7 mouse cellular contexts compared by ENCODE assay signal in the genomic region with DNA sequence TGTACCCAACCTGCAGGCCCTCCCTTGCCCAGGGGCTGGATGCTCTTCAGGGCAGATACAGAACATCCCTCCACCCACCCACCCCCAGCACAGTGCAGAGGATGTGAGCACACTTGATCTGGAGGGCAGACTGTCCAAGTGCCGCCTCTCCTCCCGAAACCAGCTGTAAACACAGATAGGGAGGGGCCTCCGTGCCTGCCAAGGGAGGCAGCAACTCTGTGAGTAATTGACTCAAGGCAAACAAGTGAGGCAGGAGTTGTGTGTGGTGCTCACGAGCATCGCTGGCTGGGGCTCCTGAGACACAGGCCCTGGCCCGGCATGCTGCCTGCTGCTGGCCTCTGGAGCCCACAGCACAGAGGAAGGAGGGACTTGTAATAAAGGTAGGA. TPM values are rescaled to one million over a fixed set of nuclear protein-coding genes. Genes with fewer than 3 reads are reported as not detected.
DNase-seq lines count a peak whose midpoint lies in the region; ATAC-seq and TF ChIP-seq lines count a peak whose summit lies in the region.

No protein-coding gene starts in this region.

- no peak overlapping the region for H3K4me3 ChIP-seq in intestine, embryonic 14.5 days (ENCODE audit: low read depth, low read length)
- H3K4me3 ChIP-seq in limb, embryonic 11.5 days (ENCODE audit: low read depth, low read length): no peak overlapping the region

- H3K27ac ChIP-seq in intestine, embryonic 14.5 days (ENCODE audit: low read depth): peak overlapping the region; percentile 27
- peak overlapping the region; percentile 86 for H3K27ac ChIP-seq in limb, embryonic 11.5 days (replicated peaks; ENCODE audit: low read depth, low read length)

- peaks cover 19% of the 10 kb centered on the region for H3K4me1 ChIP-seq in intestine, embryonic 14.5 days (replicated peaks; ENCODE audit: control insufficient read depth, insufficient read depth, low read length)
- H3K4me1 ChIP-seq in limb, embryonic 11.5 days (ENCODE audit: control insufficient read depth, insufficient read depth, low read length): peaks cover 32% of the 10 kb centered on the region

- ATAC-seq in intestine, embryonic 14.5 days (replicated peaks; ENCODE audit: low FRiP score, low TSS enrichment, low read depth): peak; percentile 49
- no peak for ATAC-seq in limb, embryonic 11.5 days (ENCODE audit: insufficient number of reproducible peaks, low FRiP score, low TSS enrichment, low read depth)

- no peaks in the 10 kb centered on the region for H3K27me3 ChIP-seq in intestine, embryonic 14.5 days (replicated peaks; ENCODE audit: control insufficient read depth, insufficient read depth, low read length)
- H3K27me3 ChIP-seq in limb, embryonic 11.5 days (ENCODE audit: control insufficient read depth, insufficient read depth, low read length): no peaks in the 10 kb centered on the region

- intact Hi-C loops in gastrocnemius, postnatal 36 days (cut with DNase I): no loop called here

- TF ChIP-seq POLR2A in brain, embryonic 14.5 days (IDR thresholded peaks at IDR 0.05; ENCODE audit: borderline replicate concordance, extremely low read depth, insufficient read depth, insufficient read length, poor library complexity, severe bottlenecking): no peak

- no peak overlapping the region for H3K9ac ChIP-seq in intestine, embryonic 14.5 days (ENCODE audit: low read length)
- H3K9ac ChIP-seq in limb, embryonic 11.5 days (ENCODE audit: low read length): no peak overlapping the region

- H3K9me3 ChIP-seq in intestine, embryonic 14.5 days (ENCODE audit: control insufficient read depth, low read length): no peaks in the 10 kb centered on the region
- H3K9me3 ChIP-seq in limb, embryonic 11.5 days (ENCODE audit: control insufficient read depth, low read length): no peaks in the 10 kb centered on the region

- peak; percentile 82 for DNase-seq in Muller cell, postnatal 12 days (ENCODE audit: inconsistent ontology term)
- peak; percentile 47 for DNase-seq in brain, embryonic 14.5 days (ENCODE audit: low read depth)
- peak; percentile 69 to 74 for DNase-seq in gastrocnemius, postnatal 36 days
- no peak for DNase-seq in intestine, embryonic 14.5 days (ENCODE audit: low spot score)
- peak; percentile 55 for DNase-seq in limb, embryonic 11.5 days (ENCODE audit: low spot score)
- DNase-seq in mesoderm, embryonic 11.5 days (ENCODE audit: low read depth, low spot score): peak; percentile 26
- peak; percentile 82 for DNase-seq in urinary bladder, postnatal 14 days (ENCODE audit: low spot score)

- TF ChIP-seq CTCF in brain, embryonic 14.5 days (IDR thresholded peaks at IDR 0.05; ENCODE audit: borderline replicate concordance, extremely low read depth, insufficient read depth, insufficient read length): no peak

- H3K36me3 ChIP-seq in intestine, embryonic 14.5 days (ENCODE audit: control insufficient read depth, insufficient read depth, low read length): no peaks in the 10 kb centered on the region
- H3K36me3 ChIP-seq in limb, embryonic 11.5 days (ENCODE audit: control insufficient read depth, insufficient read depth, low read length): no peaks in the 10 kb centered on the region; the same call in 1 of the 2 replicates

- 9% methylated on average over 6 of the region's 6 CpGs for WGBS in intestine, embryonic 14.5 days
- 8% methylated on average over 6 of the region's 6 CpGs for WGBS in limb, embryonic 11.5 days

- H3K4me2 ChIP-seq in intestine, embryonic 14.5 days (ENCODE audit: low read length): no peak overlapping the region
- H3K4me2 ChIP-seq in limb, embryonic 11.5 days (ENCODE audit: low read depth, severe bottlenecking): no peak overlapping the region

RNA-seq across cellular contexts. Expression of a gene that starts 12.2 kb away (rescaled TPM):
- 1.5 and 2.0 TPM in 2 replicates for polyA plus RNA-seq in brain, embryonic 14.5 days (2012; rRNA removed)
- 10 to 100 TPM; 25.3 to 30.4 TPM for total RNA-seq in gastrocnemius, postnatal 36 days (2021)
- 1.4 and 1.7 TPM in 2 replicates for polyA plus RNA-seq in intestine, embryonic 14.5 days (2014; fragmentation: Nextera tagmentation; extraction: Ambion mirVana)
- polyA plus RNA-seq in limb, embryonic 11.5 days (2014; fragmentation: Nextera tagmentation; extraction: Ambion mirVana): 1.9 and 2.3 TPM in 2 replicates

RNA-seq across cellular contexts. Expression of a gene that starts 15.4 kb away (rescaled TPM):
- 0.20 and 0.33 TPM in 2 replicates for polyA plus RNA-seq in brain, embryonic 14.5 days (2012; rRNA removed)
- total RNA-seq in gastrocnemius, postnatal 36 days (2021): under 1 TPM; 0.13 to 0.35 TPM
- 0.74 and 1.3 TPM in 2 replicates for polyA plus RNA-seq in intestine, embryonic 14.5 days (2014; fragmentation: Nextera tagmentation; extraction: Ambion mirVana)
- 0.62 and 0.89 TPM in 2 replicates for polyA plus RNA-seq in limb, embryonic 11.5 days (2014; fragmentation: Nextera tagmentation; extraction: Ambion mirVana)

RNA-seq across cellular contexts. Expression of a gene that starts 33.3 kb away (rescaled TPM):
- 6.5 and 6.8 TPM in 2 replicates for polyA plus RNA-seq in brain, embryonic 14.5 days (2012; rRNA removed)
- 1 to 10 TPM; 1.1 to 1.2 TPM for total RNA-seq in gastrocnemius, postnatal 36 days (2021)
- 1.9 and 2.1 TPM in 2 replicates for polyA plus RNA-seq in intestine, embryonic 14.5 days (2014; fragmentation: Nextera tagmentation; extraction: Ambion mirVana)
- polyA plus RNA-seq in limb, embryonic 11.5 days (2014; fragmentation: Nextera tagmentation; extraction: Ambion mirVana): 0.80 and 1.1 TPM in 2 replicates

RNA-seq across cellular contexts. Expression of a gene that starts 37.3 kb away (rescaled TPM):
- 1.7 and 2.4 TPM in 2 replicates for polyA plus RNA-seq in brain, embryonic 14.5 days (2012; rRNA removed)
- total RNA-seq in gastrocnemius, postnatal 36 days (2021): not detected
- 5.9 and 9.1 TPM in 2 replicates for polyA plus RNA-seq in intestine, embryonic 14.5 days (2014; fragmentation: Nextera tagmentation; extraction: Ambion mirVana)
- polyA plus RNA-seq in limb, embryonic 11.5 days (2014; fragmentation: Nextera tagmentation; extraction: Ambion mirVana): not detected in 2 replicates

RNA-seq across cellular contexts. Expression of a gene that starts 38.5 kb away (rescaled TPM):
- 123 and 149 TPM in 2 replicates for polyA plus RNA-seq in brain, embryonic 14.5 days (2012; rRNA removed)
- total RNA-seq in gastrocnemius, postnatal 36 days (2021): 10 to 100 TPM; 52.8 to 68.3 TPM
- polyA plus RNA-seq in intestine, embryonic 14.5 days (2014; fragmentation: Nextera tagmentation; extraction: Ambion mirVana): 149 and 150 TPM in 2 replicates
- polyA plus RNA-seq in limb, embryonic 11.5 days (2014; fragmentation: Nextera tagmentation; extraction: Ambion mirVana): 117 and 120 TPM in 2 replicates
